Mouse (Mus musculus) heart, postnatal 0 days (tissue): ENCODE data around the gene Hdgfl2. TPM values are rescaled to one million over a fixed set of nuclear protein-coding genes. Genes with fewer than 3 reads are reported as not detected.
A peak's percentile ranks its signal among the peaks of the same experiment; 100 is the strongest.
"Not testable (repeated sequence)": the region's sequence is repeated elsewhere in the genome, so short reads cannot be mapped to it uniquely, and the experiment has no call there.

Source experiments
- ATAC-seq: fragments of 200-750 bp; cut with Nextera tagmentation; 2 replicates; pipeline ENCODE4 v1.8.0; 2017; ENCODE audit warnings: low read depth, moderate number of reproducible peaks, moderate library complexity; ENCODE audit not compliant: insufficient read depth
- DNase-seq: peaks from one replicate; pipeline ENCODE4 v3.0.0-alpha.2; 2016; ENCODE audit warnings: low spot score
- H3K27ac ChIP-seq: fragments of 300-500 bp; sonication (generic); 2 replicates; pipeline ENCODE4 v1.5.1; 2014; ENCODE audit warnings: low read depth, mild to moderate bottlenecking
- H3K27me3 ChIP-seq: fragments of 300-500 bp; sonication (generic); 2 replicates; pipeline ENCODE4 v1.6.1; 2014; ENCODE audit warnings: low read length, mixed read lengths; ENCODE audit not compliant: control insufficient read depth, insufficient read depth
- H3K36me3 ChIP-seq: fragments of 300-500 bp; sonication (generic); replicated peaks from 2 replicates; pipeline ENCODE4 v1.6.1; 2014; ENCODE audit warnings: low read length, mixed read lengths; ENCODE audit not compliant: control insufficient read depth, insufficient read depth
- H3K4me1 ChIP-seq: fragments of 300-500 bp; sonication (generic); 2 replicates; pipeline ENCODE4 v1.6.1; 2014; ENCODE audit warnings: antibody characterized with exemption; ENCODE audit not compliant: control insufficient read depth, insufficient read depth
- H3K4me2 ChIP-seq: fragments of 300-500 bp; sonication (generic); 2 replicates; pipeline ENCODE4 v1.6.1; 2014; ENCODE audit warnings: low read depth, mild to moderate bottlenecking, low read length, moderate library complexity
- H3K4me3 ChIP-seq: fragments of 300-500 bp; sonication (generic); 2 replicates; pipeline ENCODE4 v1.5.1; 2014; ENCODE audit warnings: low read depth, low read length
- H3K9ac ChIP-seq: fragments of 300-500 bp; sonication (generic); replicated peaks from 2 replicates; pipeline ENCODE4 v1.6.1; 2014; ENCODE audit warnings: low read depth, low read length, mixed read lengths
- H3K9me3 ChIP-seq: fragments of 300-500 bp; sonication (generic); replicated peaks from 2 replicates; pipeline ENCODE4 v1.6.1; 2016; ENCODE audit warnings: low read length; ENCODE audit not compliant: control insufficient read depth
- CTCF ChIP-seq: IDR thresholded peaks from 2 replicates; pipeline ENCODE4 v1.5.1; 2016; ENCODE audit warnings: antibody characterized with exemption, control low read depth, low read depth
- EP300 ChIP-seq: IDR thresholded peaks from 2 replicates; pipeline ENCODE4 v1.6.1; 2016; ENCODE audit warnings: antibody characterized with exemption, low read depth
- WGBS: fragments of 180-500 bp; shearing (Covaris S2); extraction: QIAGEN DNeasy Blood & Tissue Kit; methylation state at CpG from one replicate; pipeline ENCODE4 v1.1.7; 2014; 5-methylcytosine and 5-hydroxymethylcytosine counted together
- polyA plus RNA-seq: library from polyadenylated mRNA; unstranded; fragments of >200 nt; fragmentation: Nextera tagmentation; extraction: Ambion mirVana; gene quantifications from 2 replicates; pipeline ENCODE4 v1.2.1, GENCODE M21; 2015
- total RNA-seq: library from RNA; depleted of rRNA; stranded (reverse); fragments of >200 nt; gene quantifications from 2 replicates; pipeline ENCODE4 v1.2.3, GENCODE M21; 2014; ENCODE audit warnings: low replicate concordance

Hdgfl2 gene
- total and polyA plus RNA-seq, 2 experiments from 2014 or later = 35.9 to 52.1 TPM

- TF ChIP-seq CTCF (no peak), EP300 (no peak)
These were observed 23.5 kb downstream of the Hdgfl2 start for GRCm38 (mm10) chr17:56102927-56103326.

DNA sequence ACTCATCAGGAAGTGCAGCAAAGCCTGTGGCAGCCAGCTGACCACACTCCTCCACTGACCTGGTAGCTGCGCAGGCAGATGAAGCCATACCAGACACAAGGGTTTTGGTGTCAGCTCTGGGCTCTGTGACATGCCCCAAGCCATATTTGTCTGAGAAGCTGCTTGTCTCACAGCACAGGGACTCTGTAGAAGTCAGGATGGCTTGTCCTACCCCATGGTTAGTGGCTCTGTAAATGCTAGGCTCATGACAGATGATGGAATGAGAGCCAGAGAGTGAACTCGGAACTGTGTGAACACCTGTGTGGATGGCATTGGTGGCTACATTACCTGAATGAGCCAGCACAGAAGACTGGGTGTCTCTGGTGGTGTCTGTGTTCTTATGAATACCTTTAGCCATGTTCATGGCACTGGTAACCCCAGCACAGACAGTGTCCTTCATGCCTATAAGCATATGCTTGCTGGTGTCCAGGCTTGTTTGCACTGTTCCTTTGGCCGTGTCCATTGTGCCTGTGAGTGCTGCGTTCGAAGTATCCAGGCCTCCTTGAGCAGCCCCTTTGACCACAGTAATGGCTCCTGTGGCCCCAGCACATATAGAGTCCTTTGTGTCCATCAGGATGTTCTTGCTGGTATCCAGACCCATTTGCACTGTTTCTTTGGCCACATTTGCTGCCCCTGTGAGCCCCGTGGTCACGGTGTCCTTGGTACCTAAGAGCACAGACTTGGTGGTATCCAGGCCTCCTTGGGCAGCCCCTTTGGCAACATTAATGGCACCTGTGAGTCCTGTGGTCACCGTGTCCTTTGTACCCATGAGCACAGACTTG, 24.2 kb downstream of the Hdgfl2 start:
- Histone ChIP-seq H3K4me1 (peaks cover 7% of the 10 kb centered on the region), H3K4me3 (no peak overlapping the region), H3K27me3 (no peaks in the 10 kb centered on the region), H3K36me3 (peaks cover 50% of the 10 kb centered on the region), H3K27ac (no peak overlapping the region), H3K9ac (no peak overlapping the region), H3K9me3 (no peaks in the 10 kb centered on the region), H3K4me2 (no peak overlapping the region)
- ATAC-seq (no peak), DNase-seq (no peak)
- 96% methylated on average over 8 of the region's 8 CpGs for WGBS
- no peak for TF ChIP-seq EP300
- TF ChIP-seq CTCF = no peak

More at GRCm38 (mm10) chr17:56102927-56103326, 23.5 kb downstream of the Hdgfl2 start:
- H3K27ac ChIP-seq = no peak overlapping the region
- no peak overlapping the region for H3K9ac ChIP-seq
- no peak for DNase-seq
- H3K4me3 ChIP-seq = no peak overlapping the region
- no peak overlapping the region for H3K4me2 ChIP-seq
- no peaks in the 10 kb centered on the region for H3K27me3 ChIP-seq
- peaks cover 3% of the 10 kb centered on the region for H3K4me1 ChIP-seq
- H3K9me3 ChIP-seq = no peaks in the 10 kb centered on the region
- peaks cover 57% of the 10 kb centered on the region for H3K36me3 ChIP-seq
- ATAC-seq = no peak
- 94% methylated on average over 9 of the region's 9 CpGs for WGBS

- H3K4me2 ChIP-seq, H3K9me3 ChIP-seq, H3K27ac ChIP-seq, H3K4me3 ChIP-seq, ATAC-seq, H3K9ac ChIP-seq, H3K27me3 ChIP-seq, DNase-seq, H3K4me1 ChIP-seq: not testable (repeated sequence)
- 100% methylated on average over 2 of the region's 5 CpGs for WGBS
- peaks cover 41% of the 10 kb centered on the region for H3K36me3 ChIP-seq
These were observed 25.4 kb downstream of the Hdgfl2 start for GRCm38 (mm10) chr17:56104821-56105220.

DNA sequence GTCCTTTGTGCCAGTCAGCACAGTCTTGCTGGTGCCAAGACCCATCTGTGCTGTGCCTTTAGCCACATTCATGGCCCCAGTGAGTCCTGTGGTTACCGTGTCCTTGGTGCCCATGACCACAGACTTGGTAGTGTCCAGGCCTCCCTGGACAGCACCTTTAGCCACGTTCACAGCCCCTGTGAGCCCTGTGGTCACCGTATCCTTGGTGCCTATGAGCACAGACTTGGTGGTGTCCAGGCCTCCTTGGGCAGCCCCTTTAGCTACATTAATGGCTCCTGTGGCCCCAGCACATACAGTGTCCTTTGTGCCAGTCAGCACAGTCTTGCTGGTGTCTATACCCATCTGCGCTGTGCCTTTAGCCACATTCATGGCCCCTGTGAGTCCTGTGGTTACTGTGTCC, 27.0 kb downstream of the Hdgfl2 start:
- 96% methylated on average over 4 of the region's 4 CpGs for WGBS
- not testable (repeated sequence) for H3K27me3 ChIP-seq, H3K4me3 ChIP-seq, H3K4me2 ChIP-seq, ATAC-seq, H3K9me3 ChIP-seq, H3K9ac ChIP-seq, H3K27ac ChIP-seq, DNase-seq
- Histone ChIP-seq H3K36me3 (peaks cover 25% of the 10 kb centered on the region), H3K4me1 (peaks cover 14% of the 10 kb centered on the region)

DNA sequence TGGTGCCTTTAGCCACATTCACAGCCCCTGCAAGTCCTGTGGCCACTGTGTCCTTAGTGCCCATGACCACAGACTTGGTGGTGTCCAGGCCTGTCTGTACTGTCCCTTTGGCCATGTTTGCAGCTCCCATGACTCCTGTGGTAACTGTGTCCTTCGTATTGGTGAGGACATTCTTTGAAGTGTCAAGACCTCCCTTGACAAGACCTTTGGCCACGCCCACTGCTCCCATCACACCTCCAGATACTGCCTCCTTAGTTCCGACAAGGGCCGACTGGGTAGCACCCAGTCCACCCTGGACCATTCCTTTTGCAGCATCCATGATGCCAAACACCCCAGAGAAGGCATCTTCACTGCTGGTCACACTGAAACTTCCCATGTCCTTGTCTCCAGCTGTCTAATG, 27.5 kb downstream of the Hdgfl2 start:
- Histone ChIP-seq H3K4me2 (no peak overlapping the region), H3K4me3 (no peak overlapping the region), H3K27ac (no peak overlapping the region), H3K36me3 (peaks cover 20% of the 10 kb centered on the region), H3K27me3 (no peaks in the 10 kb centered on the region), H3K9ac (no peak overlapping the region), H3K4me1 (peaks cover 14% of the 10 kb centered on the region), H3K9me3 (no peaks in the 10 kb centered on the region)
- ATAC-seq (no peak), DNase-seq (no peak)
- TF ChIP-seq EP300 (no peak), CTCF (no peak)
- WGBS = 69% methylated on average over 4 of the region's 4 CpGs

DNA sequence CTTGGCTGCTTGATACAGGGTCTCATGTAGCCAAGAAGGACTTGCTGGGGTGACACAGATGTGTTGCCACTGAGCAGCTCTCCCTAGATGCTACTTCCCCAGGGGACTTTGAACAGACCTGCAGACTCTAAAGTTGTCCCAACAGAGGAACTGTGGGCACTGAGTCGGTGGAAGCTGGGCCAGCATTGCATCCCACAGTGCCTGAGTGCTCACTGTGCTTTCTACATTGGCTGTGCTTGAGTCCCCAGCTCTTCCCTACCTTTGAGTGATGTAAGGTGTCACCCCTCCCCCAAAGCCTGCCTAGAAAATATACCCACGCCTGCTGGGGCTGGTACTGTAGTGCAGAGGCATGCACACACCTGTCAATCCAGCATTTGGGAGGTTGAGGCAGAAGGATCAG, 28.3 kb downstream of the Hdgfl2 start:
- ATAC-seq = no peak
- no peak overlapping the region for H3K4me3 ChIP-seq
- H3K9ac ChIP-seq = 0 out of 2 replicates have a peak overlapping the region, but pooled peaks have one; percentile 2
- no peaks in the 10 kb centered on the region for H3K27me3 ChIP-seq
- peaks cover 14% of the 10 kb centered on the region for H3K4me1 ChIP-seq
- WGBS = 72% methylated on average over 2 of the region's 2 CpGs
- H3K4me2 ChIP-seq = no peak overlapping the region
- H3K9me3 ChIP-seq = no peaks in the 10 kb centered on the region
- TF ChIP-seq EP300 (no peak), CTCF (no peak)
- no peak for DNase-seq
- 0 out of 2 replicates have a peak overlapping the region, but pooled peaks have one; percentile 94 for H3K27ac ChIP-seq
- peaks cover 12% of the 10 kb centered on the region for H3K36me3 ChIP-seq
